ENCODE assay signal across 17 mouse cellular contexts in genomic region chr17:75199694-75200093, GRCm38 (mm10).
DNase-seq lines count a peak whose midpoint lies in the region; ATAC-seq and TF ChIP-seq lines count a peak whose summit lies in the region.
"Had no signal": no experiment of that assay in that cellular context is flagged by ENCODE, and none has a peak within 500 bp of the region (broad histone marks: within the 10 kb centered on the region; RNA-seq: fewer than 3 reads in every experiment).

No protein-coding gene starts in this region.

- no peak overlapping the region for H3K4me3 ChIP-seq in intestine, postnatal 0 days (ENCODE audit: low read depth, low read length)
- no peak overlapping the region for H3K4me3 ChIP-seq in hindbrain, embryonic 10.5 days
- H3K4me3 ChIP-seq in kidney, embryonic 16.5 days (ENCODE audit: low read length): no peak overlapping the region
- H3K4me3 ChIP-seq: embryonic facial prominence, embryonic 15.5 days; midbrain, embryonic 10.5 days had no signal

- no peak for TF ChIP-seq CTCF in intestine, postnatal 0 days (IDR thresholded peaks at IDR 0.05; ENCODE audit: low read depth)

- no peak overlapping the region for H3K27ac ChIP-seq in intestine, postnatal 0 days (ENCODE audit: low read depth, low read length)
- no peak overlapping the region for H3K27ac ChIP-seq in hindbrain, embryonic 10.5 days
- H3K27ac ChIP-seq in kidney, embryonic 16.5 days (ENCODE audit: low read length): no peak overlapping the region
- H3K27ac ChIP-seq: embryonic facial prominence, embryonic 15.5 days; midbrain, embryonic 10.5 days had no signal

- no peaks in the 10 kb centered on the region for H3K4me1 ChIP-seq in intestine, postnatal 0 days (replicated peaks; ENCODE audit: control insufficient read depth, insufficient read depth, low read length)
- 0 out of 2 replicates have a peak, but pooled peaks cover 4% of the 10 kb centered on the region for H3K4me1 ChIP-seq in hindbrain, embryonic 10.5 days (replicated peaks)
- peaks cover 12% of the 10 kb centered on the region for H3K4me1 ChIP-seq in kidney, embryonic 16.5 days (ENCODE audit: insufficient read depth, low read length)
- H3K4me1 ChIP-seq: embryonic facial prominence, embryonic 15.5 days had no signal

- DNase-seq in 3134 (ENCODE audit: extremely low read depth, insufficient read length, low spot score): peak; percentile 20
- peak; percentile 85 for DNase-seq in 416B (ENCODE audit: low read depth)
- DNase-seq in lung, postnatal 36 days: peak; percentile 33
- DNase-seq in hindbrain, embryonic 10.5 days (ENCODE audit: low spot score): no peak
- DNase-seq: cerebellum, postnatal 36 days; gastrocnemius, postnatal 14 days; heart, postnatal 14 days; kidney, postnatal 36 days; layer of hippocampus, postnatal 36 days; spleen, adult 18-20 months had no signal

- WGBS in intestine, postnatal 0 days: 64% methylated on average over 9 of the region's 9 CpGs
- WGBS in hindbrain, embryonic 10.5 days: 76% methylated on average over 9 of the region's 9 CpGs
- 74% methylated on average over 9 of the region's 9 CpGs for WGBS in kidney, embryonic 16.5 days

- H3K36me3 ChIP-seq in intestine, postnatal 0 days (ENCODE audit: control insufficient read depth, insufficient read depth): no peaks in the 10 kb centered on the region
- no peaks in the 10 kb centered on the region for H3K36me3 ChIP-seq in hindbrain, embryonic 10.5 days
- no peaks in the 10 kb centered on the region for H3K36me3 ChIP-seq in kidney, embryonic 16.5 days (ENCODE audit: insufficient read depth, low read length)
- H3K36me3 ChIP-seq: embryonic facial prominence, embryonic 15.5 days; midbrain, embryonic 10.5 days had no signal

- peak; percentile 89 for ATAC-seq in granulocyte monocyte progenitor cell, adult 5-6 weeks (replicated peaks; ENCODE audit: poor library complexity, severe bottlenecking)
- no peak for ATAC-seq in intestine, postnatal 0 days
- ATAC-seq in kidney, embryonic 16.5 days (ENCODE audit: low FRiP score, low TSS enrichment): no peak
- ATAC-seq: forebrain, embryonic 14.5 days; inflammation-experienced regulatory T-cells, adult 6 months had no signal

- H3K9ac ChIP-seq in intestine, postnatal 0 days (ENCODE audit: low read depth, low read length): no peak overlapping the region
- no peak overlapping the region for H3K9ac ChIP-seq in kidney, embryonic 16.5 days (replicated peaks; ENCODE audit: low read length)
- H3K9ac ChIP-seq: embryonic facial prominence, embryonic 15.5 days had no signal

- H3K27me3 ChIP-seq in intestine, postnatal 0 days (replicated peaks; ENCODE audit: control insufficient read depth, insufficient read depth, low read length): no peaks in the 10 kb centered on the region
- no peaks in the 10 kb centered on the region for H3K27me3 ChIP-seq in hindbrain, embryonic 10.5 days (ENCODE audit: insufficient read depth, poor library complexity, severe bottlenecking)
- H3K27me3 ChIP-seq in kidney, embryonic 16.5 days (ENCODE audit: insufficient read depth, low read length): no peaks in the 10 kb centered on the region
- H3K27me3 ChIP-seq: embryonic facial prominence, embryonic 15.5 days had no signal

- H3K4me2 ChIP-seq in intestine, postnatal 0 days (replicated peaks; ENCODE audit: low read depth): no peak overlapping the region
- no peak overlapping the region for H3K4me2 ChIP-seq in kidney, embryonic 16.5 days (replicated peaks; ENCODE audit: low read depth, low read length)
- H3K4me2 ChIP-seq: embryonic facial prominence, embryonic 15.5 days had no signal

- H3K9me3 ChIP-seq in intestine, postnatal 0 days (ENCODE audit: control insufficient read depth): no peaks in the 10 kb centered on the region
- H3K9me3 ChIP-seq in hindbrain, embryonic 10.5 days: no peaks in the 10 kb centered on the region
- no peaks in the 10 kb centered on the region for H3K9me3 ChIP-seq in kidney, embryonic 16.5 days (ENCODE audit: low read length)
- H3K9me3 ChIP-seq: embryonic facial prominence, embryonic 15.5 days; midbrain, embryonic 10.5 days had no signal
